Mouse (Mus musculus) brain, embryonic 14.5 days (tissue): ENCODE results near the gene Mlxipl.

Experiments
- CTCF ChIP-seq: fragments of 200-500 bp; IDR thresholded peaks from 2 replicates; pipeline ENCODE4 v1.5.1; 2012; ENCODE audit warnings: inconsistent platforms, mild to moderate bottlenecking, moderate library complexity, borderline replicate concordance; ENCODE audit not compliant: insufficient read depth, insufficient read length; ENCODE audit errors: extremely low read depth
- POLR2A ChIP-seq: fragments of 200-500 bp; IDR thresholded peaks from 2 replicates; pipeline ENCODE4 v1.6.1; 2012; ENCODE audit warnings: mild to moderate bottlenecking, inconsistent platforms, borderline replicate concordance; ENCODE audit not compliant: poor library complexity, insufficient read depth, insufficient read length, severe bottlenecking; ENCODE audit errors: extremely low read depth

DNA sequence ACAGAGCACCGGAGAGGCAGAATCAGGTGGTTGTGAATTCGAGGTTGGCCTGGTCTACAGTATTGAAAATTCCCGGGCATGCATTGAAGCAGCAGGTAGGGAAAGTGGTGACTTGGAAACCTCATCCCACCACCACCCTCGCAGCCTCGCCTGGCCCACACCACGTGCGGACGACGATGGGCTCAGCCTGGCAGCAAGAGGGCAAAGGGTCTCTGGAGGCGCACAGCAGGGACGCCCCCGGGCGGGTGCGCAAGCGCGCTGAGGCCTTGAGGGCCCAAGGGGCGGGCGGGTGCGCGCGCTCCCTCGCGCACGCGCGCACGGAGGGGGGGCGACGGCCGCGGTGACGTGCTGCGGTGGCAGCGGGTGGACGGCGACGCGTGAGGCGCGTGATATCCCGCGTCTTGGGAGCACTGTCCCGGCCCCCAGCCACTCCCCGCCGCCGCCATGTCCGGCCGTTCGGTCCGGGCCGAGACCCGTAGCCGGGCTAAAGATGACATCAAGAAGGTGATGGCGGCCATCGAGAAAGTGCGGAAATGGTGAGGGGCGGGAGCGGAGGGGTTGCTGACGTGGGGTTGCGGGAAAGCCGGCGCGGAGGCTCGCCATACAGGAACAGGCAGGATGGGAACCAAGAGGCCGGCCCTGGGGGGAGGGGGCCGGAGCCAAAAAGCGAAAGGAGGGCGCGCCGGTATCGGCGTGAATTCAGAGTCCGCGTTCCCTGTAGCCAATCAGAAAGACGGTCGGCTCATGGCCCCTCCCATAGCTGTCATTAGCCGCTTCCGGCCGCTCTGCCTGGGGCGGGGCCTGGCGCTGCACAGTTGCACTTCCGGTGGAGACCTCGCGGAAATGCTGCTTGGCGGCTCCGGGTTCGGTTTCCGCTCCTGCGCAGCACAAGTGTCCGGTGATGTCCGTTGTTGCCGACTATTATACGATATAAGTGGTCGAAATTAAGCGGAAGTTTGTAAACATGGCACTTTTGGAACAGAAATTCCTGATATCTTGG is 78.7 kb downstream of the Mlxipl start, which contains the start of gene Bcl7b:
- TF ChIP-seq CTCF (no peak), POLR2A (peak; percentile 72)
